Mouse (Mus musculus) lung, embryonic 14.5 days (tissue): ENCODE measurements at regions not wholly inside any gene's neighbourhood (a gene's known extent, or its start where the extent isn't known, plus 50 kb on each side); places are given as distances from the start of the nearest gene placed in this dataset.

Source experiments
- ATAC-seq: fragments of 200-750 bp; cut with Nextera tagmentation; 2 replicates; pipeline ENCODE4 v1.8.0; 2017; ENCODE audit warnings: mild to moderate bottlenecking, moderate TSS enrichment, moderate library complexity; ENCODE audit not compliant: insufficient read depth
- DNase-seq: peaks from one replicate; pipeline ENCODE4 v3.0.0-alpha.2; 2015
- H3K27ac ChIP-seq: fragments of 300-500 bp; sonication (generic); 2 replicates; pipeline ENCODE4 v1.5.1; 2014; ENCODE audit warnings: low read depth, mild to moderate bottlenecking, moderate library complexity
- H3K27me3 ChIP-seq: fragments of 300-500 bp; sonication (generic); 2 replicates; pipeline ENCODE4 v1.6.1; 2014; ENCODE audit warnings: low read length, control low read depth; ENCODE audit not compliant: insufficient read depth
- H3K36me3 ChIP-seq: fragments of 300-500 bp; sonication (generic); 2 replicates; pipeline ENCODE4 v1.6.1; 2014; ENCODE audit warnings: control low read depth; ENCODE audit not compliant: insufficient read depth
- H3K4me1 ChIP-seq: fragments of 300-500 bp; sonication (generic); 2 replicates; pipeline ENCODE4 v1.6.1; 2014; ENCODE audit warnings: antibody characterized with exemption, control low read depth; ENCODE audit not compliant: insufficient read depth
- H3K4me2 ChIP-seq: fragments of 300-500 bp; sonication (generic); 2 replicates; pipeline ENCODE4 v1.6.1; 2014; ENCODE audit warnings: mild to moderate bottlenecking
- H3K4me3 ChIP-seq: fragments of 300-500 bp; sonication (generic); 2 replicates; pipeline ENCODE4 v1.5.1; 2014; ENCODE audit warnings: low read depth, low read length
- H3K9ac ChIP-seq: fragments of 300-500 bp; sonication (generic); 2 replicates; pipeline ENCODE4 v1.6.1; 2014
- H3K9me3 ChIP-seq: fragments of 300-500 bp; sonication (generic); 2 replicates; pipeline ENCODE4 v1.6.1; 2016; ENCODE audit warnings: low read depth, low read length, control low read depth
- CTCF ChIP-seq: IDR thresholded peaks from 2 replicates; pipeline ENCODE4 v1.5.1; 2016; ENCODE audit warnings: antibody characterized with exemption, low read depth
- WGBS: fragments of 180-500 bp; shearing (Covaris S2); extraction: QIAGEN DNeasy Blood & Tissue Kit; methylation state at CpG from one replicate; pipeline ENCODE4 v1.1.7; 2014; 5-methylcytosine and 5-hydroxymethylcytosine counted together

- no peak for TF ChIP-seq CTCF
- 89% methylated on average over 14 of the region's 14 CpGs for WGBS
- H3K4me1 ChIP-seq, result no peaks in the 10 kb centered on the region
- no peak for DNase-seq
- H3K36me3 ChIP-seq, result no peaks in the 10 kb centered on the region
- H3K27me3 ChIP-seq, result no peaks in the 10 kb centered on the region
- no peak overlapping the region for H3K4me3 ChIP-seq
- no peak overlapping the region for H3K27ac ChIP-seq
- no peak overlapping the region for H3K9ac ChIP-seq
- H3K9me3 ChIP-seq, result no peaks in the 10 kb centered on the region
- H3K4me2 ChIP-seq, result no peak overlapping the region
- ATAC-seq, result no peak
Measured at GRCm38 (mm10) chr1:183504103-183504841, 86.3 kb downstream of the Hhipl2 start.

- ATAC-seq, result no peak
- no peaks in the 10 kb centered on the region for H3K4me1 ChIP-seq
- no peak for TF ChIP-seq CTCF
- H3K9me3 ChIP-seq, result no peaks in the 10 kb centered on the region
- H3K4me2 ChIP-seq, result no peak overlapping the region
- WGBS, result 91% methylated on average over 2 of the region's 2 CpGs
- H3K9ac ChIP-seq, result no peak overlapping the region
- H3K27ac ChIP-seq, result no peak overlapping the region
- H3K27me3 ChIP-seq, result no peaks in the 10 kb centered on the region
- H3K4me3 ChIP-seq, result no peak overlapping the region
- H3K36me3 ChIP-seq, result no peaks in the 10 kb centered on the region
- no peak for DNase-seq
Measured at GRCm38 (mm10) chr1:183507893-183508292, 89.9 kb downstream of the Hhipl2 start.

DNA sequence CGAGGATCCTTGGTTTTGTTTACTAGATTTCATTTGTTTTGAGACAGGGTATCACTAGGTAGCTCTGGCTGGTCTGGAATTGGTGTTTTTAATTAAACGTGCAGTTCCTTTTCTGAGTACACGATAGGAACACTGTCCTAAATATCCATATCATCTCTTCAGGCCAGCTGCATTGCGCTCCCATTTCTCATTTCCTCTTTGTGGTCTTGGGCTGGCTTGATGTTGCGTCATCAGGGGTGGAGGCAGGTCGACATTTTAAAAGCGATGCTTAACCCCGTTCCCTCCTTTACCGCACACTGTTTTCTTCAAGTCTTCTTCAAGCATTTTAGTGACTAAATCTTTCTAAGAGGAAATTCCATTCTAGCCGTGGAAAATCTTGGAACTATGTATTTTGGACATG, 92.7 kb downstream of the Hhipl2 start:
- H3K4me2 ChIP-seq, result no peak overlapping the region
- no peak overlapping the region for H3K4me3 ChIP-seq
- no peak overlapping the region for H3K9ac ChIP-seq
- no peaks in the 10 kb centered on the region for H3K9me3 ChIP-seq
- no peaks in the 10 kb centered on the region for H3K27me3 ChIP-seq
- no peaks in the 10 kb centered on the region for H3K36me3 ChIP-seq
- H3K27ac ChIP-seq, result no peak overlapping the region
- H3K4me1 ChIP-seq, result no peaks in the 10 kb centered on the region
- WGBS, result 73% methylated on average over 10 of the region's 10 CpGs
- TF ChIP-seq CTCF, result no peak
- ATAC-seq (no peak), DNase-seq (no peak)

DNA sequence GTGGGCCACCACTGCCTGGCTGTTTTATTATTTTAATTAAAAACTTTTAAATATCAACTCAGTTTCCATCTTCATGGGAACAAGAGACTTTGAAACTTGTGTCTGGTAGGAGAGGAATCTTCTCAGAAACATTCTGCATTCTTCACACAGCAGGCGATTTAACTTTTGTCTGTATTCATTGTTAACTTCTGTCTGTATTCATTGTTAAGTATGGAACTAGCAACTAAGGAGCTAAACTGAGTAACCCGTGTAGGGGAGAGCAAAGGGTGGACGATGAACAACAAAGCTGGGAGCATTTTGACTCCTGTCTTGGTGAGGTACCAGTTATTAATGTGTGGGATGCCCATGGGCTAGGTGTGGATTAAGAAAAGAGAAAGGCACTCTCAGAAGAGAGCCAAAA, 95.9 kb downstream of the Hhipl2 start:
- H3K9me3 ChIP-seq, result no peaks in the 10 kb centered on the region
- H3K4me1 ChIP-seq, result no peaks in the 10 kb centered on the region
- H3K4me2 ChIP-seq, result no peak overlapping the region
- no peak overlapping the region for H3K27ac ChIP-seq
- no peak for TF ChIP-seq CTCF
- 88% methylated on average over 3 of the region's 3 CpGs for WGBS
- ATAC-seq (no peak), DNase-seq (no peak)
- H3K9ac ChIP-seq, result no peak overlapping the region
- H3K27me3 ChIP-seq, result no peaks in the 10 kb centered on the region
- no peak overlapping the region for H3K4me3 ChIP-seq
- H3K36me3 ChIP-seq, result no peaks in the 10 kb centered on the region

GRCm38 (mm10) chr1:183514281-183514983, 96.4 kb downstream of the Hhipl2 start:
- Histone ChIP-seq H3K4me1 (no peaks in the 10 kb centered on the region), H3K4me2 (no peak overlapping the region), H3K27ac (no peak overlapping the region), H3K27me3 (no peaks in the 10 kb centered on the region), H3K9me3 (no peaks in the 10 kb centered on the region), H3K9ac (no peak overlapping the region), H3K4me3 (no peak overlapping the region), H3K36me3 (no peaks in the 10 kb centered on the region)
- no peak for DNase-seq
- no peak for ATAC-seq
- TF ChIP-seq CTCF, result no peak
- 71% methylated on average over 15 of the region's 15 CpGs for WGBS

GRCm38 (mm10) chr1:183514984-183515287, 96.9 kb downstream of the Hhipl2 start:
- no peak overlapping the region for H3K9ac ChIP-seq
- H3K36me3 ChIP-seq, result no peaks in the 10 kb centered on the region
- WGBS, result 68% methylated on average over 2 of the region's 2 CpGs
- H3K4me1 ChIP-seq, result no peaks in the 10 kb centered on the region
- no peak for ATAC-seq
- H3K4me3 ChIP-seq, result no peak overlapping the region
- no peak for TF ChIP-seq CTCF
- H3K27me3 ChIP-seq, result no peaks in the 10 kb centered on the region
- H3K4me2 ChIP-seq, result no peak overlapping the region
- no peak overlapping the region for H3K27ac ChIP-seq
- H3K9me3 ChIP-seq, result no peaks in the 10 kb centered on the region
- DNase-seq, result no peak

- Histone ChIP-seq H3K36me3 (no peaks in the 10 kb centered on the region), H3K4me3 (no peak overlapping the region), H3K27ac (no peak overlapping the region), H3K9me3 (no peaks in the 10 kb centered on the region), H3K4me1 (no peaks in the 10 kb centered on the region), H3K9ac (no peak overlapping the region), H3K4me2 (no peak overlapping the region), H3K27me3 (no peaks in the 10 kb centered on the region)
- DNase-seq (peak; percentile 28), ATAC-seq (no peak)
- no peak for TF ChIP-seq CTCF
- 51% methylated on average over 4 of the region's 4 CpGs for WGBS
Measured at GRCm38 (mm10) chr1:183516167-183516566, 98.2 kb downstream of the Hhipl2 start.
